Mouse (Mus musculus) stomach, postnatal 0 days (tissue): ENCODE results near the gene 9530068E07Rik.

ENCODE experiments used
- CTCF ChIP-seq: IDR thresholded peaks from 2 replicates; pipeline ENCODE4 v1.5.1; 2016; ENCODE audit warnings: antibody characterized with exemption, low read depth, mild to moderate bottlenecking, moderate library complexity
- EP300 ChIP-seq: optimal IDR thresholded peaks from 2 replicates; pipeline ENCODE3; 2016; ENCODE audit warnings: antibody characterized with exemption

DNA sequence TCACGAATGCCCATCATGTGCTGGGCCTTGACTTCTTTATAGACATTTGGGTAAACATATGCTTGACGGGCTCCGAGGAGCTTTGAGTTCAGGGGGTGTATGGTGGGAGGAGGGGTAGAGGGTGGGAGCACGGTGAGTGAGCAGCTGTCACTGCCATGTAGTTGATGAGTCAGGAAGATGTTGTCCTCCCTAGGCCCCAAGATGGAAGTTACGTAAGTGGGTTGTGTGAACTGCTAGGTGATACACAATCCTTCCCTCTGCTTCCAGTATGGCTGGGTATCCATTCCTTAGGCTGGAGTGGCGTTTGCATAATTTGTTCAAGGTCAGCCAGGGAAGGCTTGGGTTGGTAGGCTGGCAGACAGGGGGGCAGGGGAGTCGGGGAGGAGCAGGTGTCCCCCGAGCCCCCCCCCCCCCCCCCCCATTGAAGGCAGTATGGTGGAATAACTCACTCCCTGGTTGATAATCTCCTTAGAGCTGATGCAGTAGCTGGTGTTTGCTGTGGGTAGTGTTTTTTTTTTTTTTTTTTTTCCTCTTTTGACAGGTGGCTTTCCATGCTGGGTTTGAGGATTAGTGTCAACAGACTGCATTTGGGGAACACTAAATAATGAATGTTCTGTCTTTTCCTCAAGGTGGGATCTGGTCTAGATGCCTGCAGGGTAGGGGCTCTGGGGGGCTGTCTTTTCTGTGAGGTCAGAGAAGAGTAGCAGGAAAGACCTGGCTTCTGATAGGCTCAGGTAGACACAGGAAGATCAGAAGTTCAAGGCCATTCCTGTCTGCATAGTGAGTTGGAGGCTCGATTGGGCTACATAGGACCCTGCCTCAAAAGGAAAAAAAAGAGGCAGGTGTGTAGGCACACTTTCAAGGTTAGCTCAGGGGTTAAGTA is 26.7 kb upstream of the 9530068E07Rik start:
- TF ChIP-seq CTCF = no peak
- TF ChIP-seq EP300 = no peak
